Mouse (Mus musculus): ENCODE data around the gene Med20.
"Not testable (repeated sequence)": the region's sequence is repeated elsewhere in the genome, so short reads cannot be mapped to it uniquely, and the experiment has no call there.

Gene Med20

GRCm38 (mm10) chr17:47596839-47597164, 14.6 kb upstream of the Med20 start:
- no peak for DNase-seq (ENCODE audit: low spot score)

- no peak for DNase-seq (ENCODE audit: low spot score)
These were observed 14.1 kb upstream of the Med20 start for GRCm38 (mm10) chr17:47597261-47597660.

- no peak for DNase-seq (ENCODE audit: low spot score)
These were observed 13.4 kb upstream of the Med20 start for GRCm38 (mm10) chr17:47597838-47598579.

GRCm38 (mm10) chr17:47598580-47599304, 12.6 kb upstream of the Med20 start:
- not testable (repeated sequence) for DNase-seq (ENCODE audit: low spot score)

GRCm38 (mm10) chr17:47599511-47600297, 11.7 kb upstream of the Med20 start:
- DNase-seq (ENCODE audit: low spot score), result no peak

GRCm38 (mm10) chr17:47600601-47601388, 10.6 kb upstream of the Med20 start:
- no peak for DNase-seq (ENCODE audit: low spot score)

- no peak for DNase-seq (ENCODE audit: low spot score)
These were observed 10.0 kb upstream of the Med20 start for GRCm38 (mm10) chr17:47601389-47601755.

- DNase-seq (ENCODE audit: low spot score), result no peak
These were observed 9.1 kb upstream of the Med20 start for GRCm38 (mm10) chr17:47602289-47602688.

GRCm38 (mm10) chr17:47606220-47606619, 5.2 kb upstream of the Med20 start:
- no peak for DNase-seq (ENCODE audit: low spot score)

GRCm38 (mm10) chr17:47609182-47609581, 2.2 kb upstream of the Med20 start:
- no peak for DNase-seq (ENCODE audit: low spot score)

GRCm38 (mm10) chr17:47611661-47611982, 240 bp downstream of the Med20 start:
- no peak for DNase-seq (ENCODE audit: low spot score)

GRCm38 (mm10) chr17:47614018-47614417, 2.6 kb downstream of the Med20 start:
- DNase-seq (ENCODE audit: low spot score), result no peak

- no peak for DNase-seq (ENCODE audit: low spot score)
These were observed 4.7 kb downstream of the Med20 start for GRCm38 (mm10) chr17:47616119-47616518.

- DNase-seq (ENCODE audit: low spot score), result no peak
These were observed 5.3 kb downstream of the Med20 start for GRCm38 (mm10) chr17:47616652-47617051.

GRCm38 (mm10) chr17:47617605-47618307, 6.4 kb downstream of the Med20 start:
- no peak for DNase-seq (ENCODE audit: low spot score)

- DNase-seq (ENCODE audit: low spot score), result no peak
These were observed 7.4 kb downstream of the Med20 start for GRCm38 (mm10) chr17:47618556-47619311.

- no peak for DNase-seq (ENCODE audit: low spot score)
These were observed 11.7 kb downstream of the Med20 start for GRCm38 (mm10) chr17:47622912-47623554.

- DNase-seq (ENCODE audit: low spot score), result not testable (repeated sequence)
These were observed 13.2 kb downstream of the Med20 start for GRCm38 (mm10) chr17:47624572-47624971.

- no peak for DNase-seq (ENCODE audit: low spot score)
These were observed 13.7 kb downstream of the Med20 start for GRCm38 (mm10) chr17:47625088-47625487.

- no peak for DNase-seq (ENCODE audit: low spot score)
These were observed 14.6 kb downstream of the Med20 start for GRCm38 (mm10) chr17:47626031-47626430.
